Mouse (Mus musculus) midbrain, postnatal 0 days (tissue): ENCODE measurements around the gene Serinc5. TPM values are rescaled to one million over a fixed set of nuclear protein-coding genes. Genes with fewer than 3 reads are reported as not detected.

ENCODE experiments used
- ATAC-seq: fragments of 200-750 bp; cut with Nextera tagmentation; 2 replicates; pipeline ENCODE4 v1.8.0; 2017; ENCODE audit warnings: moderate number of reproducible peaks, mild to moderate bottlenecking, moderate TSS enrichment, moderate library complexity; ENCODE audit not compliant: low FRiP score
- DNase-seq: peaks from one replicate; pipeline ENCODE4 v3.0.0-alpha.2; 2015; ENCODE audit warnings: low spot score
- H3K27ac ChIP-seq: fragments of 300-500 bp; sonication (generic); 2 replicates; pipeline ENCODE4 v1.5.1; 2014; ENCODE audit warnings: low read depth, mild to moderate bottlenecking, low read length, mixed read lengths
- H3K27me3 ChIP-seq: fragments of 300-500 bp; sonication (generic); 2 replicates; pipeline ENCODE4 v1.6.1; 2014; ENCODE audit warnings: low read length, control low read depth, mixed read lengths; ENCODE audit not compliant: insufficient read depth
- H3K36me3 ChIP-seq: fragments of 300-500 bp; sonication (generic); 2 replicates; pipeline ENCODE4 v1.6.1; 2014; ENCODE audit warnings: low read length, control low read depth, mixed read lengths; ENCODE audit not compliant: insufficient read depth
- H3K4me1 ChIP-seq: fragments of 300-500 bp; sonication (generic); 2 replicates; pipeline ENCODE4 v1.6.1; 2014; ENCODE audit warnings: mild to moderate bottlenecking, control low read depth, antibody characterized with exemption, low read length, mixed read lengths; ENCODE audit not compliant: insufficient read depth
- H3K4me2 ChIP-seq: fragments of 300-500 bp; sonication (generic); 2 replicates; pipeline ENCODE4 v1.6.1; 2014; ENCODE audit warnings: low read depth, mild to moderate bottlenecking, low read length, mixed read lengths; ENCODE audit not compliant: poor library complexity, severe bottlenecking
- H3K4me3 ChIP-seq: fragments of 300-500 bp; sonication (generic); 2 replicates; pipeline ENCODE4 v1.5.1; 2014; ENCODE audit warnings: low read depth, mild to moderate bottlenecking, low read length, moderate library complexity
- H3K9ac ChIP-seq: fragments of 300-500 bp; sonication (generic); replicated peaks from 2 replicates; pipeline ENCODE4 v1.6.1; 2014; ENCODE audit warnings: mild to moderate bottlenecking, low read length, moderate library complexity, mixed read lengths; ENCODE audit not compliant: poor library complexity, severe bottlenecking
- H3K9me3 ChIP-seq: fragments of 300-500 bp; sonication (generic); 2 replicates; pipeline ENCODE4 v1.6.1; 2016; ENCODE audit warnings: low read length, control low read depth
- CTCF ChIP-seq: IDR thresholded peaks from 2 replicates; pipeline ENCODE4 v1.5.1; 2016; ENCODE audit warnings: antibody characterized with exemption, mild to moderate bottlenecking
- WGBS: fragments of 180-500 bp; shearing (Covaris S2); extraction: QIAGEN DNeasy Blood & Tissue Kit; methylation state at CpG from one replicate; pipeline ENCODE4 v1.1.7; 2014; 5-methylcytosine and 5-hydroxymethylcytosine counted together
- polyA plus RNA-seq: library from polyadenylated mRNA; unstranded; fragments of >200 nt; fragmentation: Nextera tagmentation; extraction: Ambion mirVana; gene quantifications from 2 replicates; pipeline ENCODE4 v1.2.1, GENCODE M21; 2015
- total RNA-seq: library from RNA; depleted of rRNA; stranded (reverse); fragments of >200 nt; gene quantifications from 2 replicates; pipeline ENCODE4 v1.2.3, GENCODE M21; 2014

Gene Serinc5
- total and polyA plus RNA-seq, 2 experiments from 2014 or later, result 13.5 to 38.4 TPM

DNA sequence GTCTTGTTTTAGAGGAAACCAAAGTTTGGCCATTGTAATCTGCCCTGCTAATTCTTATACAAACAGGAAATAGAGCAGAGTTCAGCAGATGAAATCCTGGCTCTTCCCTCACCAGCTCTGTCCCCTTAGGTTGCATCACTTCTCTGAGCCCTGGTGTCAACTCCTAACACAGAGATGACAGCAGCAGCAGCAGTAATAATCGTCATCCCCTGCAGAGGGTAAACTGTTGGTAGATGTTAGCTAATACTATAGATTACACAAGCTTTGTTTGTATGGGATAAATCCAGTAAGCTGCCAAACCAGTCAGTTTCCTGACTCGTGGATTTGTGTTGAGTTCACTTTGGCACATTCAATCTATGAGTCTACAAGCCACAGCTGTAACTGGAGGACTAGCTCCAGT, 40.1 kb downstream of the Serinc5 start:
- Histone ChIP-seq H3K36me3 (no peaks in the 10 kb centered on the region), H3K27ac (no peak overlapping the region), H3K4me1 (no peaks in the 10 kb centered on the region), H3K4me2 (no peak overlapping the region), H3K9ac (no peak overlapping the region), H3K4me3 (no peak overlapping the region), H3K9me3 (no peaks in the 10 kb centered on the region), H3K27me3 (no peaks in the 10 kb centered on the region)
- no peak for TF ChIP-seq CTCF
- 65% methylated on average over 2 of the region's 2 CpGs for WGBS
- DNase-seq, result no peak
- no peak for ATAC-seq

DNA sequence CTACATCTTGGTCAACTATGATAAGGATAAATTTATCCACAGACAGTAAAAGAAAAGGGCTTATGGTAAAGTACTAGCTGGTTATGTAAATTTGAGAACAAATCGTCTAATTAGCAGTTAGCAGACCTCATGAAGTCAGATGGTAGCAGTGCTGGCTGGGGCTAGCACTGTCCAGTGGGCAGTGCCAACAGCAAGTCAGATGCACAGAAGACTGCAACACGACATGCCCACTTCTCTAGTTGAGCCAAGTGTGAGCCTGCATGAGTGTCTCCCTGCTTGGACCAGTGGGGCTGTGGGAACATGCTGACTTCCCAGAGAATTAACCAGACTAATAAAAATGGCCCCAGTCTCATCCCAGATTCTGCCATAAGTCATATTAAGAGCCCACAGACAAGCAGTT, 41.6 kb downstream of the Serinc5 start:
- no peak overlapping the region for H3K4me3 ChIP-seq
- DNase-seq (no peak), ATAC-seq (no peak)
- WGBS, result 79% methylated on average over 2 of the region's 2 CpGs
- no peak overlapping the region for H3K27ac ChIP-seq
- no peaks in the 10 kb centered on the region for H3K4me1 ChIP-seq
- H3K36me3 ChIP-seq, result no peaks in the 10 kb centered on the region
- no peak overlapping the region for H3K9ac ChIP-seq
- H3K9me3 ChIP-seq, result no peaks in the 10 kb centered on the region
- TF ChIP-seq CTCF, result no peak
- H3K27me3 ChIP-seq, result no peaks in the 10 kb centered on the region
- no peak overlapping the region for H3K4me2 ChIP-seq

DNA sequence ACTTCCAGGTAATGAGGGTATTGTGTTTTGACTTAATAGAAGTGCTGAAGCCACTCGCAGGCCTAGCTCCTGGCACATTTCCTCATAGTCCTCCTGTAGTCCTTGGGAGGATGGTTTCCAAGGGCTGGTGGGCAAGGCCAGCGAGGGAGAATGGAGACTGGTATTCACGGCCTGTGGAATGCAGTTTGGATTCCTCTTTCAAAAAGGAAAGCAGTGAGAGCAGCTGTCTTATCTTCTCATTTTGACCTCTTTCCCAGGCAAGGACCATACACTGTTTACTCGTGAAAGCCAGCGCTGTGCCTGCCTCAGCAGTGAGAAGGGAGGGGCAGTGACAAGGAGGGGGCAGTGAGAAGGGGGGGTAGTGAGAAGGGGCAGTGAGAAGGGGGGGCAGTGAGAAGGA, 42.4 kb downstream of the Serinc5 start:
- DNase-seq (no peak), ATAC-seq (no peak)
- no peaks in the 10 kb centered on the region for H3K4me1 ChIP-seq
- no peak overlapping the region for H3K9ac ChIP-seq
- H3K4me3 ChIP-seq, result no peak overlapping the region
- no peak overlapping the region for H3K4me2 ChIP-seq
- no peaks in the 10 kb centered on the region for H3K27me3 ChIP-seq
- WGBS, result 40% methylated on average over 5 of the region's 5 CpGs
- no peaks in the 10 kb centered on the region for H3K9me3 ChIP-seq
- H3K36me3 ChIP-seq, result no peaks in the 10 kb centered on the region
- no peak overlapping the region for H3K27ac ChIP-seq
- TF ChIP-seq CTCF, result no peak

DNA sequence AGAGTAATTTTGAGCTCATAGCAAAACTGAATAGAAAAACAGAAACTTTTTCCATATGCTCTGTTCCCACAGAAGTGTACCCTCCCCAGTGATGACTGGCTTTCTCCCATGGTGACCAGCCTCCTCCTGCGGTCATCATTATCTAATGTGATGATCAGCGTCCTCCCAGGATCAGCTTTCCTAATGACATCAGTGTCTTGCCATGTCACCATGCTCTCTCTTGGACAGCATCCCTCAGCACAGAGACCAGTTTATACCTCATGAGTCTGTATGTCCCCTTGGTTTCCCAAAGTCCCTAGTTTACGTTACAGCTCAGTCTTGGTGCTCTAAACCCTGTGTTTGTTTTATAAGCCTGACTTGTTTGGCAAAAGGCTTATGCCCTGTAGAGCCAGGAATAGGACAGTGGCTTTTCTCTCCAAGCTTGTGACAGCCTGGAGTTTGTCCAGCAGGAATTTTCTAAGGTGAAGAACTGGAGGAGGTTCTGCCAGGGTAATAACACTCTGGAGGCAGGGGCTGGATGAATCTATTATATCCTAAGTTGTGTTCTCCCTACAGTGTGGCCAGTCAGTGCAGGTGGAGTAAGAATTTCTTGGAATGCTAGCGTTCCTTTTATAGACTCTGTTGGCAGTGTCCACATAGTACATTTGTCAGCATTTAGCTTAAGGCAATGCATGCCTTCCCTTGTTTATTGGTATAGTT, 46.1 kb downstream of the Serinc5 start:
- Histone ChIP-seq H3K9ac (no peak overlapping the region), H3K36me3 (no peaks in the 10 kb centered on the region), H3K4me3 (no peak overlapping the region), H3K27me3 (no peaks in the 10 kb centered on the region), H3K4me2 (no peak overlapping the region), H3K4me1 (no peaks in the 10 kb centered on the region), H3K9me3 (no peaks in the 10 kb centered on the region), H3K27ac (no peak overlapping the region)
- ATAC-seq (no peak), DNase-seq (no peak)
- 77% methylated on average over 4 of the region's 4 CpGs for WGBS
- TF ChIP-seq CTCF, result no peak

DNA sequence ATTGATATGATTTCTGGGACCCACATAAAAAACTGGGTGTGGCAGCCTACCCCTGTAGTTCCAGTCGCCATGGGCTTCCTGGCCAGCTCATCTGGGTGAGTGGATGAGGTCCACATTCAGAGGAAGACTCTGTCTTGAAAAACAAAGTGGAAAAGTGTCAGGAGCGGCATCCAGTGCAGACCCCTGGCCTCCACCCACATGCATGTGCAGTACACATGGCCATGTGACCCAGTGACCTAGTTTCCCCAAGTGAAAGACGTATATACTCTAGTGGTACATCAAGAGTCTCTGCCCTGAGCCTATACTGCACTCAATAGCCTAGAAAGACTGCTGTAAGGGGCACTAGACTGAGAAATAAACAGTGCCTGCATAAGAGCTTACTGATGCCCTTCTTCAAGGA, 48.7 kb downstream of the Serinc5 start:
- DNase-seq, result no peak
- Histone ChIP-seq H3K4me1 (no peaks in the 10 kb centered on the region), H3K4me3 (no peak overlapping the region), H3K36me3 (no peaks in the 10 kb centered on the region), H3K9ac (no peak overlapping the region), H3K9me3 (no peaks in the 10 kb centered on the region), H3K27ac (no peak overlapping the region), H3K4me2 (no peak overlapping the region), H3K27me3 (no peaks in the 10 kb centered on the region)
- 88% methylated on average over 3 of the region's 3 CpGs for WGBS
- no peak for ATAC-seq
- TF ChIP-seq CTCF, result no peak

DNA sequence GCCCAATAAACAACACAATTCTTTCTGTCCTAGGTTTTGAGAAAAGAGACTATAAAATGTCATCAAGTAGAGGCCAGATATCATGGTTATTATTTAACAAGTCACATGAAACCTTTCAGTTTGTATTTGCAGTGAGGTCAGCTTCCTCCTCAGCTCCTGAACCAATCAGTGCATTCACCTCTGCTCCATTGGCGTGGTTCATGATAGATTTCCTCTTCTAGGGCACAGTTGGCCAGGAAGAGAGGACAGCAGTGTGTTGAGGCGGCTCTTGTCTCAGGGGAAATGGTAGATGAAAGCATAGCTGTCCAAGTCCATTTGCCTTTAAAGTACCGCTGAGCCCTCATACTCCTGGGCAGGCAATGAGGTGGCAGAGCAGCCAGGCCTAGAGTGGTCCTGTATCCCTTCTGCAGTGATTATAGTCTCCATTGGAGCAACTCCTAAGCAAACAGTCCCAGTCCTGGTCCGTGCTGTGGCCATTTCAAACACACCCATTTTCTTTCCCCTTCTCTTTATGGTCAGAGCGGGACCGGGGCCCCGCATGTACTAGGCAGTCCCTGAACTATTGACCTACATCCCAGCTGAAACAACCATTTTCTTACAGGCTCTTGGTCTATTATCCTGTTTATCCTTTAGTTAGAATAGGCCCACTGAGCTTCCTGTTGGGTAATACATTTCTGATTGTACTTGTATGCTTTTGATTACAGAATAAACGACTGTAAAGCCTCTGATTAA, 51.8 kb downstream of the Serinc5 start:
- no peak for ATAC-seq

More for the DNA sequence above, 51.8 kb downstream of the Serinc5 start:
- H3K27me3 ChIP-seq, result no peaks in the 10 kb centered on the region
- 75% methylated on average over 8 of the region's 8 CpGs for WGBS
- no peaks in the 10 kb centered on the region for H3K9me3 ChIP-seq
- H3K9ac ChIP-seq, result no peak overlapping the region
- no peak overlapping the region for H3K4me3 ChIP-seq
- no peaks in the 10 kb centered on the region for H3K4me1 ChIP-seq
- H3K27ac ChIP-seq, result no peak overlapping the region
- no peak for TF ChIP-seq CTCF
- H3K4me2 ChIP-seq, result no peak overlapping the region
- DNase-seq, result no peak
- no peaks in the 10 kb centered on the region for H3K36me3 ChIP-seq
